Mouse (Mus musculus) lung, postnatal 25 days (tissue): ENCODE measurements around the gene Hspb6.

ENCODE experiments used
- DNase-seq: peaks from one replicate; pipeline ENCODE4 v3.0.0; 2022; ENCODE audit warnings: low spot score

Gene Hspb6

DNA sequence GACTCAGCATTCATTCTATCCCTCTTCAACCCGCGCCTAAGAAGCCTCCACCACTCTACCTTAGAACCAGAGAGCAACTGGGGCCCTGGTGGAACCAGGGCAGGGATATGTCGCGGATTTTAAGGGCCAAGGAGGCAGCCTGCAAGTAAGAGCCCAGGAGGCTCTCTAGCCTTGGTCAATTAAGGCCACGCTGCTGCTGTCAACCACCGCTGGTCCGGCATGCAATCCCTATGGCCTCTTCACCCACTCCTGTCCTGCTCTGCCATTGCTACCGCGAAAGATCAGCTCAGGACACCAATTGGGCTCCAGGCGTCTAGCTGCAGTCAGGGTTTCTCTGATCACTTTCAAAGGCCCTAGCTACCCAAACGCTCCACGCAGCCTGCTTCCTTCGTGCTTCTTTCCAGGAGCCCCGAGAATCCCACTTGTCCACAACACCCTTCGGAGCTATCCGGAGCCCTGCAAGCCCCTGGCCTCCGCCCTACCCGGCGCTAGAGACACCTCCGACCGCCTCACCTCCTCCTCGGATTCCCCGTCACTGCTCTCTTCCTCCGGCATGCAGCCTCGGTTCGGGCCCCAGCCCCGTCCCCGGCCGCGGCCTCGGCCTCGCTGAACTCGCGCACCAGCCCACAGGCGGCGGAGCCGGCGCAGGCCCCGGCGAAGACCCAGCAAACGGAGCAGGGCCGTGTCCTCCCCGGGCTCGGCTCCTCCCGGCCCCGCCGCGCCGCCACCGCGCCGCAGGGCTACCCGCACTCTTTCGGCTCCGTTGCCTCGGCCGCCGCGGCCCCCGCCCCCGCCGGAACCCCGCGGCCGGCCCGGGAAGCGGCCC, 36.1 kb downstream of the Hspb6 start:
- no peak for DNase-seq

DNA sequence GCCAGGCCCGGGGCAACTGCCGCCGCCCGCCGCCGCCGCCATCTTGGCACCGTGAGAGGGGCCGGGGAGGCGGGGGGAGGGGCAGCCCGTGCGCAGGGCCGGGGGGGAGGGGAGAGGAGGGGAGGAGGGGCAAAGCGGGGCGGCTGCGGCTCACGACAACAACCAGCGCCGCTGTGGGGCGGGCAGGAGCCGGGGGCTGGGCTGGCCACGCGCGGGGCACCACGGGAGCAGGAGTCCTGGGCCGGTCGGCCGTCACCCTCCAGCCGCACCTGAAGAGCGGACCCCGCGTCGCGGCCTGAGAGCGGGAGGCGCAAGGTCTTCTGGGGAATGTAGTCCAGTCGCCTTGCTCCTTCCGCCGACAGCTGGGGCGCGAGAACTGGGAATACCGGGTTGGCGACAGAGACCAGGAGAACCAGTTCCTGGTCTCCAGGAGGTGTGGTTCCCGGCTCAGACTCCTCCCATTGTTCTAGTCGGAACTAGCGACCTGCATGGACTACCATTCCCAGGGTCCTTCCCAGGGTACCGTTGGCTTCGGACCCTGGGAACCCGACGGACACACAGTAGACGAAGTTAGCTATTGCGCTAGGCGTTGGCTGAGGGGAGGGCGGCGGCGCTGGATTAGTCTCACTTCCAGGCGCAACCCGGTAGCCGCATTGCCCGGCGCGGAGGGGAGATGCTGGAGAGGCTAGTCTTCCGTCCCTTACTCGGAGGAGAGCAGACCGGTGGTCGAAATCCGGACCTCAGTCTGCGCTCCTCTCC, 36.9 kb downstream of the Hspb6 start, which contains the start of gene Kmt2b:
Gene Kmt2b (minus strand): TSS at position 51 of the 759 bp plus-strand sequence.
- peak; percentile 98 for DNase-seq

DNA sequence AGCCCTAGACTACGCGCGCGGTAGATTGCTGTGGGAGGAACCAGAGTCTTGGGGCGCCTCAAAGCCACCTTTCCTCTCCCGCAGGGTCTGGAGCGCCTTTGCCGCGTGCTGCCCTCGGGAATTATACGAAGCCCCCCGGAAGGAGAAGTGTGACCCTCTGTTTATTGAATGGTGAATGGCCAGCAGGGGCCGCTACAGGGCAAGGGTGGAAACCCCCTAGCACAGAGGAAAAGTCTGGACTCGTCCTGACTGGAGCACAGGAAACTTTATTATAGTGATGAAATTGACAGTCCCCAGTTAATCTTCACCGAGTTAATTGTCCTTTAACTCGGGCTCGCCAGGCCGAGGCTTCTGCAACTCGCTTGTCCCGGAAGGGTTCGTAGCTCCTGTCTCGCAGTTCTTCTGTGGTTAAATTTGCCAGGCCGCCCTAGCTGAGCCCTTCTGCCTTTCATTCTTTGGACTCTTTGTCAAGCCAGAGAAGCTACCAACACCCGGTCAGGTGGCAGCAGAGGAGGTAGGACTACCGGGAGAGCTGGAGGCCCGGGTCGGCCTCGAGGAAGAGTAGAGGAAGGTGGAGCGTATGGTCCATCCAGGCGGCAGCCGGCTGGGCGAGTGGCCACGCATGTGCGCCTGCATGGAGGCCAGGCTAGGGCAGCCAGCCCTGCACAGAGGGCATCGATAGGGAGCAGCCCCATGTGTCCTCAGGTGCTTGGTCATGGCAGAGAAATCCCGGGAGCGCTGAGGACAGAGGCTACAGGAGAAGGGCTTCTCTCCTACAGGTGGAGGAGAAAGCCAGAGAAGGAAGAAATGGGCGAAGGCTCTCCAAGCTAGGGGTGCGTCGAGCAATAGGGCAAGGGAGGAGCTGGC, 37.7 kb downstream of the Hspb6 start:
- peak; percentile 84 for DNase-seq

DNA sequence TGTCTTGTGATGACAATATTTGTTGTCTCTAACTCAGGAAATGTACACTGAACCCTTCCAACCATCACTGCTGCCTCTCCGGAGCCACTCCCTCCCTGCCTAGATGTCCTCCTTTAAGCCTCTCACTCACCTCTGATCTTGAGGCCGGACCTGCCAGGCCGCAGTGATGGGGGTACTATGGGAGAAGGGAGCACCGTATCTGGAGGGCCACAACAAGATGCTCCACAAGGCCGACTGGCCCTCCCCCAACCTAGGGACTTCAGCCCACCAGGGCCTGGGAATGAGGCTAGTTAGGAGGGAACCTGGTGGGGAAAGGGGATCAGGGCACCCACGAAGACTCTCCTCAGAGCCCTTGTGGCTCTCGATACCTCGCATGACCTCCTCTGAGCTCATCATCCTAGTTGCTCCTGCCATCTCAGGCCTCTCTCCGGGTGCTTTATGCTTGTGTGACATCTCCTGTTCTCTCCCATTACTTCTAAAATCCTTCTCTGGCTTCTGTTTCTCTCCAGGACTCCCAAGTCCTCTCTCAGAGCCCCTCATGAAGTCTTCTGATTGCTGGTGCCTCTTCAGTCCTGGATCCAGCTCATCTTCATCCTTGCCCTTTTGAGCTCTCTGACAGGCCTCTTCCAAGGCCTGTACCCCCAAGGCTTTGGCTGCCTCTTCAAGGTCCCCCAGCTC, 39.1 kb downstream of the Hspb6 start:
- no peak for DNase-seq

- no peak for DNase-seq
Observed at GRCm38 (mm10) chr7:30591605-30591951, 39.6 kb downstream of the Hspb6 start.

GRCm38 (mm10) chr7:30592772-30593423, 40.9 kb downstream of the Hspb6 start:
- no peak for DNase-seq

DNA sequence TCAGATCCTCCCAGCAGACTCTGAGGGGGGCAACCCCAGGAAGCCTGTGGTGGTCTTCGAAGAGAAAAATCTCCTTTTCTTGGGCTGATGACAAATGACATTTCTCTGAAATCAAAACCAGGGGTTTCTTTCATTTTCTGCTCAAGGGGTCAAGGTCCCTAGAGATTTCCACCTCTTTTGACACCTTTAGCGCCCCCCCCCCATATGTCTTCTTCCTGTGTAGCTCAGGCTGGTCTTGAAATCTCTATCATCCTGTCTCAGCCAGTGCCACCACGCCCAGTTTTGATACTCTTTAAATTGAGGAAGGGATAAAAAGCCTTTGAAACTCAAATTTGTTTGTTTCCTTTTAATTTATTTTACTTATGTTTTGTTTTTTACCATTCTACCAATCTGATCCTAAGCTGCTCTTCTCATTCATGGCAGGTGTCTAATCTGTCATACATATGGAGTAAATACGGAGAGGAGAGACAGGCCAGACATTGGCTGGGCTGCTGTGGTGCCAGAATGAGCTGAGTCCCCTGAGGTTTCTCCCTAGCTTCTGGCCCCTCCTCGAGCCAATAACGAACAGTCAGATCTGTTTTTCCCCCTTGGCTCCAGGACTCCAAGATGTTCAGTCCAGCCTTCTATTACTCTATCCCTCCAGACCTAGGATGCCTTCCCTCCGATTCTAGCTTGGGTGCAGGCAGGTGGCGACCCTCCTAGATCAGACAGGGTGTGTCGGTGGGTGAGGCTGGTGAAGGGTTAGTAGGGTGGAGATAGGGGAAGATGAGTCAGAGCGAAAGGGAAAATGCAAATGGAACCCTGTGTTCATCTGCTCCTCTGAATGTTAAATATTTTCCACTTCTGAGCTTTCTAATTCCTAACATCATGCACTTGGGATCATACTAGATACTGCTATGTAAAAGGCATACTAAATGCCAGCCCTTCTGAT, 41.9 kb downstream of the Hspb6 start:
- DNase-seq = no peak

- no peak for DNase-seq
Observed at GRCm38 (mm10) chr7:30594510-30595024, 42.6 kb downstream of the Hspb6 start.

- no peak for DNase-seq
Observed at GRCm38 (mm10) chr7:30596093-30596492, 44.1 kb downstream of the Hspb6 start.

- peak; percentile 35 for DNase-seq
Observed at GRCm38 (mm10) chr7:30596811-30597210, 44.8 kb downstream of the Hspb6 start.

- no peak for DNase-seq
Observed at GRCm38 (mm10) chr7:30598786-30599185, 46.8 kb downstream of the Hspb6 start, which contains the start of gene Zbtb32. TSS of gene Zbtb32 (minus strand) at chr7:30598909.

GRCm38 (mm10) chr7:30599933-30600353, 48.0 kb downstream of the Hspb6 start:
- DNase-seq = peak; percentile 97

- peak; percentile 82 for DNase-seq
Observed at GRCm38 (mm10) chr7:30600651-30601050, 48.7 kb downstream of the Hspb6 start.

- peak; percentile 90 for DNase-seq
Observed at GRCm38 (mm10) chr7:30602583-30602982, 50.6 kb downstream of the Hspb6 start.

GRCm38 (mm10) chr7:30604424-30604823, 52.4 kb downstream of the Hspb6 start:
- no peak for DNase-seq

DNA sequence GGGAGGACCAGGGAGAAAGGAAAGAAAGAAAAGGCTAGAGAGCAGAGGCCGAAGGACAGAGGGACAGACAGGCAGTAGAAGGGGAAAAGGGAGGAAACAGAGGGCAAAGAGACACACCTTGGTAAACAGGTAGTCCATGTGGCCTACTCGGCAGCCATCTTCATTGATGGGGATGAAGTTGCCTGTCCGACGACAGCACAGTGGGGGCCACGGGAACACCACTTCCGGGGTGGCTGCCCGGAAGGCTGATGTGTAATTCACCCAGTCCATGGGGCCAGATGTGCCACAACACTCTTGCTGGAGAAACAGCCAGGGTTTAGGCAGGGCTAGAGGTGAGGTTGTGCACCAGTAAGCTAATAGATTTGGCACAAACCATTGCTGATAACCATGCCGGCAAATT, 53.0 kb downstream of the Hspb6 start:
- no peak for DNase-seq
